Mouse (Mus musculus): ENCODE data around the gene Mink1. TPM values are rescaled to one million over a fixed set of nuclear protein-coding genes. Genes with fewer than 3 reads are reported as not detected.

Gene Mink1
- 23.0 and 27.5 TPM in 2 replicates for total RNA-seq (2012; rRNA removed)

GRCm38 (mm10) chr11:70562287-70562994 lies at the start of gene Mink1:
Gene Mink1 (plus strand): TSS chr11:70562881.
- TF ChIP-seq HCFC1 (IDR thresholded peaks at IDR 0.05; ENCODE audit: borderline replicate concordance, insufficient read depth, low read length) (peak; percentile 41; the same call in 1 of the 2 replicates), MAFK (IDR thresholded peaks at IDR 0.05; ENCODE audit: insufficient read depth, low read depth, low read length) (no peak), CHD2 (IDR thresholded peaks at IDR 0.05; ENCODE audit: low read depth, low read length) (peak; percentile 34; the same call in 1 of the 2 replicates)
- peak; percentile 78 for DNase-seq (ENCODE audit: low read depth, low spot score)
- Histone ChIP-seq H3K27ac (ENCODE audit: insufficient read depth, low read depth, low read length, poor library complexity, severe bottlenecking) (peak within 1 kb of the TSS; percentile 56), H3K4me1 (ENCODE audit: control insufficient read depth in 2 of 2, insufficient read depth in 2 of 2, low read length in 2 of 2, poor library complexity in 1 of 2) (no peaks in the 10 kb centered on the region; a peak in 1 of 4 replicates), H3K4me3 (ENCODE audit: insufficient read depth in 1 of 2, low read depth in 1 of 2, low read length in 2 of 2, poor library complexity in 1 of 2, severe bottlenecking in 1 of 2) (peak within 1 kb of the TSS; percentile 79 to 85), H3K9ac (ENCODE audit: insufficient read depth, low read depth, low read length, poor library complexity, severe bottlenecking) (peak within 1 kb of the TSS; percentile 80), H3K36me3 (ENCODE audit: control insufficient read depth, insufficient read depth, low read length, poor library complexity, severe bottlenecking) (no peaks in the 10 kb centered on the region), H3K9me3 (ENCODE audit: control insufficient read depth, insufficient read depth, low read depth, low read length) (no peaks in the 10 kb centered on the region)
- in situ Hi-C loops (cut with MboI; ENCODE audit: low sequenced_read_pairs in 2 of 2, unreplicated experiment in 2 of 2): no loop called here

- H3K27ac ChIP-seq (ENCODE audit: insufficient read depth, low read depth, low read length, poor library complexity, severe bottlenecking): no peak overlapping the region
- no peak for DNase-seq (ENCODE audit: low read depth, low spot score)
- in situ Hi-C loops (cut with MboI; ENCODE audit: low sequenced_read_pairs in 2 of 2, unreplicated experiment in 2 of 2): no loop called here
- TF ChIP-seq ZNF384 (IDR thresholded peaks at IDR 0.05; ENCODE audit: low read depth, low read length) (no peak), ZC3H11A (IDR thresholded peaks at IDR 0.05; ENCODE audit: borderline replicate concordance, low read depth, low read length) (no peak), MAFK (IDR thresholded peaks at IDR 0.05; ENCODE audit: insufficient read depth, low read depth, low read length) (no peak), HCFC1 (IDR thresholded peaks at IDR 0.05; ENCODE audit: borderline replicate concordance, insufficient read depth, low read length) (no peak), CHD2 (IDR thresholded peaks at IDR 0.05; ENCODE audit: low read depth, low read length) (no peak)
- no peaks in the 10 kb centered on the region for H3K9me3 ChIP-seq (ENCODE audit: control insufficient read depth, insufficient read depth, low read depth, low read length)
- H3K9ac ChIP-seq (ENCODE audit: insufficient read depth, low read depth, low read length, poor library complexity, severe bottlenecking): no peak overlapping the region
- no peak overlapping the region for H3K4me3 ChIP-seq (ENCODE audit: insufficient read depth in 1 of 2, low read depth in 1 of 2, low read length in 2 of 2, poor library complexity in 1 of 2, severe bottlenecking in 1 of 2)
- H3K36me3 ChIP-seq (ENCODE audit: control insufficient read depth, insufficient read depth, low read length, poor library complexity, severe bottlenecking): no peaks in the 10 kb centered on the region
- H3K4me1 ChIP-seq (ENCODE audit: control insufficient read depth in 2 of 2, insufficient read depth in 2 of 2, low read length in 2 of 2, poor library complexity in 1 of 2): peaks cover 0 to 12% of the 10 kb centered on the region in 2 experiments; a peak in 1 of 4 replicates
Observed at GRCm38 (mm10) chr11:70513520-70513919, 49.2 kb upstream of the Mink1 start.

GRCm38 (mm10) chr11:70514288-70514687 lies 48.4 kb upstream of the Mink1 start, which contains the start of gene Vmo1:
Gene Vmo1 (minus strand): TSS chr11:70514616.
- Histone ChIP-seq H3K4me1 (ENCODE audit: control insufficient read depth in 2 of 2, insufficient read depth in 2 of 2, low read length in 2 of 2, poor library complexity in 1 of 2) (peaks cover 0 to 12% of the 10 kb centered on the region in 2 experiments; a peak in 1 of 4 replicates), H3K4me3 (ENCODE audit: insufficient read depth in 1 of 2, low read depth in 1 of 2, low read length in 2 of 2, poor library complexity in 1 of 2, severe bottlenecking in 1 of 2) (no peak within 1 kb of the TSS), H3K36me3 (ENCODE audit: control insufficient read depth, insufficient read depth, low read length, poor library complexity, severe bottlenecking) (no peaks in the 10 kb centered on the region), H3K9me3 (ENCODE audit: control insufficient read depth, insufficient read depth, low read depth, low read length) (no peaks in the 10 kb centered on the region), H3K9ac (ENCODE audit: insufficient read depth, low read depth, low read length, poor library complexity, severe bottlenecking) (no peak within 1 kb of the TSS), H3K27ac (ENCODE audit: insufficient read depth, low read depth, low read length, poor library complexity, severe bottlenecking) (no peak within 1 kb of the TSS)
- DNase-seq (ENCODE audit: low read depth, low spot score): no peak
- in situ Hi-C loops (cut with MboI; ENCODE audit: low sequenced_read_pairs in 2 of 2, unreplicated experiment in 2 of 2): no loop called here
- no peak for TF ChIP-seq ZC3H11A (IDR thresholded peaks at IDR 0.05; ENCODE audit: borderline replicate concordance, low read depth, low read length)
- TF ChIP-seq CHD2 (IDR thresholded peaks at IDR 0.05; ENCODE audit: low read depth, low read length): no peak
- no peak for TF ChIP-seq HCFC1 (IDR thresholded peaks at IDR 0.05; ENCODE audit: borderline replicate concordance, insufficient read depth, low read length)
- no peak for TF ChIP-seq MAFK (IDR thresholded peaks at IDR 0.05; ENCODE audit: insufficient read depth, low read depth, low read length)
- TF ChIP-seq ZNF384 (IDR thresholded peaks at IDR 0.05; ENCODE audit: low read depth, low read length): no peak

GRCm38 (mm10) chr11:70516352-70516751 lies 46.3 kb upstream of the Mink1 start:
- TF ChIP-seq MAFK (IDR thresholded peaks at IDR 0.05; ENCODE audit: insufficient read depth, low read depth, low read length) (peak; percentile 46; the same call in 1 of the 2 replicates), HCFC1 (IDR thresholded peaks at IDR 0.05; ENCODE audit: borderline replicate concordance, insufficient read depth, low read length) (no peak), ZNF384 (IDR thresholded peaks at IDR 0.05; ENCODE audit: low read depth, low read length) (no peak), CHD2 (IDR thresholded peaks at IDR 0.05; ENCODE audit: low read depth, low read length) (no peak), ZC3H11A (IDR thresholded peaks at IDR 0.05; ENCODE audit: borderline replicate concordance, low read depth, low read length) (peak; percentile 55; the same call in 1 of the 2 replicates)
- H3K36me3 ChIP-seq (ENCODE audit: control insufficient read depth, insufficient read depth, low read length, poor library complexity, severe bottlenecking): no peaks in the 10 kb centered on the region
- no peak overlapping the region for H3K4me3 ChIP-seq (ENCODE audit: insufficient read depth in 1 of 2, low read depth in 1 of 2, low read length in 2 of 2, poor library complexity in 1 of 2, severe bottlenecking in 1 of 2)
- no peak overlapping the region for H3K27ac ChIP-seq (ENCODE audit: insufficient read depth, low read depth, low read length, poor library complexity, severe bottlenecking)
- peaks cover 0 to 9% of the 10 kb centered on the region in 2 experiments; a peak in 1 of 4 replicates for H3K4me1 ChIP-seq (ENCODE audit: control insufficient read depth in 2 of 2, insufficient read depth in 2 of 2, low read length in 2 of 2, poor library complexity in 1 of 2)
- DNase-seq (ENCODE audit: low read depth, low spot score): no peak
- in situ Hi-C loops (cut with MboI; ENCODE audit: low sequenced_read_pairs in 2 of 2, unreplicated experiment in 2 of 2): no loop called here
- no peaks in the 10 kb centered on the region for H3K9me3 ChIP-seq (ENCODE audit: control insufficient read depth, insufficient read depth, low read depth, low read length)
- no peak overlapping the region for H3K9ac ChIP-seq (ENCODE audit: insufficient read depth, low read depth, low read length, poor library complexity, severe bottlenecking)

All from ES-E14 (cell line).